Mouse (Mus musculus): Measurements from ENCODE around the gene 6820408C15Rik. TPM values are rescaled to one million over a fixed set of nuclear protein-coding genes. Genes with fewer than 3 reads are reported as not detected.

Gene 6820408C15Rik
- polyA plus RNA-seq (2015; fragmentation: Nextera tagmentation; extraction: Ambion mirVana): 0.18 and 0.19 TPM in 2 replicates

DNA sequence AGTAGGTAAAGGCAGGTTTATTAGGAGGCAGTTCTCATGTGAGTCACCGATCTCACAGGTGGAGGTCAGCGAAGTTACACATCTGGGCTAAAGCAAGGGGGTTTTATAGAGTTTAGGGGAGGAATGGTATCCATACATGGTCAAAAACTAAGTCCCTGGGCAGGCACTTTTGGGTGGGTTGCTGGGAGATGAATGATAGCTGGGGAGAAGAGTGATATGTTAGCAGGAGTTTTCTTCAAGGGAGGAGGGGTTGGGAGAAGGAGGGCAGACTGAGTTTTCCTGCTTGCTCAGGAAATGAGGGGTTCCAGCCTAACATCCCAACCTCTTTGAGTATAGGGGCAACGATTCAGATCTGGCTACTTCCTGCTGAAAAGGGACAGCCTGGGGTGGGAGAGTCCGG is at the start of gene 6820408C15Rik:
6820408C15Rik (plus strand) TSS at position 301 of the 400 bp plus-strand sequence.
- H3K36me3 ChIP-seq: peaks cover 4% of the 10 kb centered on the region; the same call in 1 of the 2 replicates
- H3K27me3 ChIP-seq: no peaks in the 10 kb centered on the region
- H3K9me3 ChIP-seq: peaks cover 12% of the 10 kb centered on the region
- WGBS: 17% methylated on average over 4 of the region's 4 CpGs
- ATAC-seq (ENCODE audit: low FRiP score, low read depth): no peak
- H3K4me1 ChIP-seq: peaks cover 36% of the 10 kb centered on the region
- H3K27ac ChIP-seq: peak within 1 kb of the TSS; percentile 96
- H3K4me3 ChIP-seq: peak within 1 kb of the TSS; percentile 89
- peak within 1 kb of the TSS; percentile 98 for H3K9ac ChIP-seq
- peak within 1 kb of the TSS; percentile 93 for H3K4me2 ChIP-seq (replicated peaks)

DNA sequence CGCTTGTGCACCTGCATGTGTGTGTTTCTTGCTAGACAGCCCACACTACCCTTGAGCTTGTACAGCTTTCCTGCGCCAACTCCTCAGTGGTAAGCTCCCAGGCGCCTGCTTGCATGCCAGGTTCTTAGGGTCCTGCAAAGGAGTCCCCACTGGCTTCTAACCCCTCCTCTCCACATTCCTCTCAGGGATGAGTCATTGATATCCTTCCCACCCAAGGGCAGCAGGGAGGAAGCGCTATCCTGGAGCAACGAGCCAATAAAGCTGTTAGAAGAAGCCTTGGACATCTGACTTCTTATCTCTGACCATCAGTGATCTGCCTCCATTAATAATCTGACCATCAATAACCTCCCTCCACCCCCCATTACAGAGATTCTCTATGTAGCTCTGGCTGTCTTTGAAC is 47.5 kb upstream of the 6820408C15Rik start:
- ATAC-seq (ENCODE audit: low FRiP score, low read depth): no peak
- Histone ChIP-seq H3K36me3 (no peaks in the 10 kb centered on the region), H3K27me3 (no peaks in the 10 kb centered on the region), H3K9ac (no peak overlapping the region), H3K4me2 (replicated peaks) (no peak overlapping the region), H3K4me1 (peaks cover 6% of the 10 kb centered on the region; the same call in 1 of the 2 replicates), H3K9me3 (no peaks in the 10 kb centered on the region), H3K27ac (no peak overlapping the region), H3K4me3 (no peak overlapping the region)
- 73% methylated on average over 5 of the region's 5 CpGs for WGBS

DNA sequence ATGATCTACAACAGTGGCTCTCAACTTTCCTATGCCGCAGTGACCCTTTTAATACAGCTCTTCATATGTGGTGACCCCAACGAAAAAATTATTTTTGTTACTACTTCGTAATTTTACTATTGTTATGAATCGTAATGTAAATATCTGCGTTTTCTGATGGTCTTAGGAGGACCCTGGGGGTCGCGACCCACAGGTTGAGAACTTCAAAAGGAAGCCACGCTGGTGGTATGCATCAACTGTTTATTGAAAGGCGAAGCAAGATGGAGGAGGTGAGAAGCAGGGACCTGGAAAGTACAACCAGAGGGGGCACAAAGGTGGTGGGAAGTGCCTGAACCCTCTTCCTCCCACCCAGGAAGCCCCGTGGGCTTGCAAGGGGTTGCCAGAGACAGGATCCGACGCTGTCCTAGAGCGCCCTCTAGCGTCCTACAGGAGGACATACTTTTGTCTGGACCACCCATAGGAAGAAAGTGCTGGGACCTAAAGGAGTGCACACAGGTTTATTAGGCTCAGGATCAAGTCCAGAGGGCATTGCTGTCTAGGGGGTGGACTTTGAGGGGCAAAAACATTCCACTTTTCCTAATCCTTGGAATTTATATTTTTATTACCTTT is 46.8 kb upstream of the 6820408C15Rik start:
- peak overlapping the region; percentile 27 for H3K4me2 ChIP-seq (replicated peaks)

DNA sequence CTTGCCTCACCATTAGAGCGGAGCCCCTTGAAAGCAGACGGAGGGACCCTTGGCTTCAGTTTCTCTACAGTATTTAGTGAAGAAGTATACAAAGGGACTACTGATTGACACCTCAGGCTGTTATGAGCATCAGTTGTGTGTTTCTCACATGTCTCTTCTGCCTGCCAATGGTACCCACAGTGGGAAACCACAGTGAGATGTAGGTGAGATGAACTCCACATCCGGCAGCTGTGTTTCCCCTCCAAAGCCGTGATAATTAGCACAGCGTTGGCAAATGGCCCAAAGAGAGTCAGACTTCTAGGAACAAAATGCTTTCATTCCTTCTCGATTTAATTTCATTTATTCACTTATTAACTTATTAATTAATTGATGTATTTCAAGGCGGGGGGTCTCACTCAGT is 43.3 kb upstream of the 6820408C15Rik start:
- H3K4me2 ChIP-seq (replicated peaks): no peak overlapping the region
- H3K36me3 ChIP-seq: no peaks in the 10 kb centered on the region
- H3K9me3 ChIP-seq: no peaks in the 10 kb centered on the region
- WGBS: 84% methylated on average over 7 of the region's 7 CpGs
- H3K27me3 ChIP-seq: peaks cover 26% of the 10 kb centered on the region
- peaks cover 16% of the 10 kb centered on the region for H3K4me1 ChIP-seq
- no peak for ATAC-seq (ENCODE audit: low FRiP score, low read depth)
- H3K4me3 ChIP-seq: no peak overlapping the region
- H3K27ac ChIP-seq: no peak overlapping the region
- H3K9ac ChIP-seq: no peak overlapping the region

More for the DNA sequence above, 46.8 kb upstream of the 6820408C15Rik start:
- 33% methylated on average over 14 of the region's 14 CpGs for WGBS
- no peak for ATAC-seq (ENCODE audit: low FRiP score, low read depth)
- Histone ChIP-seq H3K4me1 (peaks cover 3% of the 10 kb centered on the region; the same call in 1 of the 2 replicates), H3K27ac (no peak overlapping the region), H3K9me3 (no peaks in the 10 kb centered on the region), H3K36me3 (no peaks in the 10 kb centered on the region), H3K27me3 (no peaks in the 10 kb centered on the region), H3K4me3 (no peak overlapping the region), H3K9ac (no peak overlapping the region)

DNA sequence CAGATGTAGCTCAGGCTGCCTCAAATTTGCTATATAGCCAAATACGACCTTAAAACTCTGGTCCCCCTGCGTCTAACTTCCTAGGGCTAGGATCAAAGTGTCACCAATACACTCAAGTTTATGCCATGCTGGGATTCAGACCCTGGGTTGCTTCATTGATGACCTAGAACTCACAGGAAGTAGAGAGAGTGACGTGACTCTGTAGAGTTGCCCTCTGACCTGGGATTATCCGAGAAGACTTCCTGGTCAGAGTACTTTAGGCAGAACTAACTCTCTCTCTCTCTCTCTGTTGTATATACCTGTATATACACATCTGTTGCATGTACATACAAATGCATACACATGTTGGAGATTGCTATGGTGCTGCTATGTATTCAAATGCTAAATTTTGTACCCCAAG is 42.7 kb upstream of the 6820408C15Rik start:
- WGBS: 63% methylated on average over 4 of the region's 4 CpGs
- peaks cover 16% of the 10 kb centered on the region for H3K4me1 ChIP-seq
- H3K36me3 ChIP-seq: no peaks in the 10 kb centered on the region
- H3K9me3 ChIP-seq: no peaks in the 10 kb centered on the region
- H3K27ac ChIP-seq: no peak overlapping the region
- no peak overlapping the region for H3K4me3 ChIP-seq
- H3K9ac ChIP-seq: no peak overlapping the region
- no peak overlapping the region for H3K4me2 ChIP-seq (replicated peaks)
- ATAC-seq (ENCODE audit: low FRiP score, low read depth): no peak
- H3K27me3 ChIP-seq: peaks cover 30% of the 10 kb centered on the region

- Histone ChIP-seq H3K27me3 (peaks cover 30% of the 10 kb centered on the region), H3K36me3 (no peaks in the 10 kb centered on the region), H3K4me3 (no peak overlapping the region), H3K9ac (no peak overlapping the region), H3K4me2 (replicated peaks) (no peak overlapping the region), H3K4me1 (peaks cover 16% of the 10 kb centered on the region), H3K9me3 (no peaks in the 10 kb centered on the region), H3K27ac (no peak overlapping the region)
- no peak for ATAC-seq (ENCODE audit: low FRiP score, low read depth)
- 84% methylated on average over 9 of the region's 9 CpGs for WGBS
These were observed 41.8 kb upstream of the 6820408C15Rik start for GRCm38 (mm10) chr2:152373547-152373946.

- H3K4me2 ChIP-seq (replicated peaks): peak overlapping the region; percentile 62
- WGBS: 5% methylated on average over 21 of the region's 21 CpGs
- no peaks in the 10 kb centered on the region for H3K36me3 ChIP-seq
- peak overlapping the region; percentile 53; the same call in 1 of the 2 replicates for H3K9ac ChIP-seq
- H3K4me1 ChIP-seq: peaks cover 16% of the 10 kb centered on the region
- no peaks in the 10 kb centered on the region for H3K9me3 ChIP-seq
- peak overlapping the region; percentile 33 for H3K4me3 ChIP-seq
- no peak overlapping the region for H3K27ac ChIP-seq
- peaks cover 30% of the 10 kb centered on the region for H3K27me3 ChIP-seq
- peak; percentile 64; the same call in 1 of the 2 replicates for ATAC-seq (ENCODE audit: low FRiP score, low read depth)
These were observed 39.6 kb upstream of the 6820408C15Rik start for GRCm38 (mm10) chr2:152375652-152376344.

DNA sequence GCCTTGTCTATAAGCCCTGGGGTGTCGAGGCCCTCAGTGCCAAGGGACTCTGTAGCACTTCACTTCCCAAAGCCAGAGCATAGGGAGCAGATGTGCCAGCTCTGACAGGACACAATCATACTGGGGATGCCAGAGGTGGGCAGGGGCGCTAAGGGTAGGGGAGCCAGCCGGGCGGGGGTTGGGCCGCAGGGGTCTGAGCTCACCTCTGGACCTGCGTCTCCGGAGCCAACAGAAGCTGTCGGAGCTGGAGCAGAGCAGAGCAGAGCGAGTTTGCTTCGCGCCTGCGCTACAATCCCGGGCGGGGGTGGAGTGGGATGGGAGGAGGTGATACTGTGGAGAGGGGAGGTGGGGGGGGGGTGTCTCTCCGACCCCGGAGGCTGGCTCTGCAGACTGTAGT is 39.0 kb upstream of the 6820408C15Rik start, which contains the start of gene Nrsn2:
Nrsn2 (minus strand) TSS at position 294 of the 397 bp plus-strand sequence.
- peak within 1 kb of the TSS; percentile 33 for H3K4me3 ChIP-seq
- WGBS: under 1% methylated on average over 16 of the region's 16 CpGs
- no peak within 1 kb of the TSS for H3K27ac ChIP-seq
- H3K9ac ChIP-seq: peak within 1 kb of the TSS; percentile 53; the same call in 1 of the 2 replicates
- H3K27me3 ChIP-seq: peaks cover 30% of the 10 kb centered on the region
- no peaks in the 10 kb centered on the region for H3K36me3 ChIP-seq
- H3K4me2 ChIP-seq (replicated peaks): peak within 1 kb of the TSS; percentile 62
- H3K4me1 ChIP-seq: peaks cover 16% of the 10 kb centered on the region
- ATAC-seq (ENCODE audit: low FRiP score, low read depth): peak; percentile 71
- no peaks in the 10 kb centered on the region for H3K9me3 ChIP-seq

DNA sequence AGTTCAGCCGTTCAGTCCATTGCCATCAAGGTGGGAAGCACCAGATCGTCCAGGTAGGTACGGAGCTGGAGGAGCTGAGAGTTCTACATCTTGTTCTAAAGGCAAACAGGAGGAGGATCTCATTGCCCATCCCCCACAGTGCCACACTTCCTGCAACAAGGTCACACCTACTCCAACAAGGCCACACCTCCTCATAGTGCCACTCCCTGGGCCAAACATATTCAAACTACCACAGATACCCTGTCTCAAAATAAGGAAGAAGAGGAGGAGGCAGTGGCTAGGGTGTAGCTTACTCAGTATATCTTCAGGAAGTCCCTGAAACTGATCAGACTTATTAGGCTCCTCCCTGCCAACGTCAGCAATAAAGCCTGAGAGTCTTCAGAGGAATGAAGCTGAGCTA is 31.2 kb upstream of the 6820408C15Rik start:
- Histone ChIP-seq H3K9me3 (no peaks in the 10 kb centered on the region), H3K4me2 (replicated peaks) (no peak overlapping the region), H3K27ac (no peak overlapping the region), H3K9ac (no peak overlapping the region), H3K27me3 (no peaks in the 10 kb centered on the region), H3K36me3 (no peaks in the 10 kb centered on the region), H3K4me3 (no peak overlapping the region), H3K4me1 (no peaks in the 10 kb centered on the region)
- WGBS: 82% methylated on average over 4 of the region's 4 CpGs
- ATAC-seq (ENCODE audit: low FRiP score, low read depth): no peak

- ATAC-seq (ENCODE audit: low FRiP score, low read depth): no peak
- no peak overlapping the region for H3K4me3 ChIP-seq
- H3K27ac ChIP-seq: no peak overlapping the region
- H3K9me3 ChIP-seq: no peaks in the 10 kb centered on the region
- H3K4me1 ChIP-seq: peaks cover 27% of the 10 kb centered on the region
- no peak overlapping the region for H3K9ac ChIP-seq
- peaks cover 17% of the 10 kb centered on the region for H3K36me3 ChIP-seq
- WGBS: 22% methylated on average over 3 of the region's 3 CpGs
- no peaks in the 10 kb centered on the region for H3K27me3 ChIP-seq
- H3K4me2 ChIP-seq (replicated peaks): no peak overlapping the region
These were observed 22.6 kb upstream of the 6820408C15Rik start for GRCm38 (mm10) chr2:152392786-152393185.

DNA sequence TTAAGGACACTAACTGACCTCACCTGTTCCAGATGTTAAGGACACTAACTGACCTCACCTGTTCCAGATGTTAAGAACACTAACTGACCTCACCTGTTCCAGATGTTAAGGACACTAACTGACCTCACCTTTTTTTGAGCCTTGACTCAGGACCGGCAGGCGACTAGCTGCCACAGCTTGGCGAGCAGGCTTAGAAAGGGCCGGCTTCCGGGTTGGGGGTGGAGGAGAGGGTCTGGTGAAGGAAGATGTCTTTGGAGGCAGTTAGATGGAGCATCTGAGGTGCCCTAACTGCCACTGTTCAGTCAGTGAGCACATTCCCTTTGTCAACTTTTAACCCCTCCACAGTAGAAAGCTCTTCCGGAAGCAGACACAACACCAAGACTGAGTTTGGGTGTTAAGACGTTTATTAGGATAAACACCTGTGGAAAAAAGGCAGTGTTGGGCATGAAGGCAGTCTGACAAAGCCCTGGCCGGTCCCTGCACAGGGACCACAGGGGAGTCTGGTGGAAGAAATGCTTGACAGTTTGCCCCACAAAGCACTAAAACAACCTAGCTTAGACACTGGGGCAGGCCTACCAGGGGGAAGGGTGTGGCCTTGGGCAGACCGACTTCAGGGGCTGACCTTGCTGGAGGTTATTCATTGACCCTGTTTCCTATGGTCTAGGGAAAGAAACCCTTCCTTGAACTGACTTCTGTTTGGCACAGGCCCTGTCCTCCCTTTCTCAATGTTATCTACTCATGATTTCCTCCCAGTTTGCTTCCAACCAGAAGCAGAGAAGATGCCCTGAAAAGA is 22.0 kb upstream of the 6820408C15Rik start:
- ATAC-seq (ENCODE audit: low FRiP score, low read depth): no peak
- 40% methylated on average over 9 of the region's 9 CpGs for WGBS
- Histone ChIP-seq H3K4me1 (peaks cover 27% of the 10 kb centered on the region), H3K36me3 (peaks cover 17% of the 10 kb centered on the region), H3K9me3 (no peaks in the 10 kb centered on the region), H3K27ac (peak overlapping the region; percentile 10; the same call in 1 of the 2 replicates), H3K27me3 (no peaks in the 10 kb centered on the region), H3K4me3 (peak overlapping the region; percentile 92; the same call in 1 of the 2 replicates), H3K4me2 (replicated peaks) (peak overlapping the region; percentile 94; the same call in 1 of the 2 replicates), H3K9ac (no peak overlapping the region)
